ENCODE assay signal across 15 mouse cellular contexts in the genomic region with DNA sequence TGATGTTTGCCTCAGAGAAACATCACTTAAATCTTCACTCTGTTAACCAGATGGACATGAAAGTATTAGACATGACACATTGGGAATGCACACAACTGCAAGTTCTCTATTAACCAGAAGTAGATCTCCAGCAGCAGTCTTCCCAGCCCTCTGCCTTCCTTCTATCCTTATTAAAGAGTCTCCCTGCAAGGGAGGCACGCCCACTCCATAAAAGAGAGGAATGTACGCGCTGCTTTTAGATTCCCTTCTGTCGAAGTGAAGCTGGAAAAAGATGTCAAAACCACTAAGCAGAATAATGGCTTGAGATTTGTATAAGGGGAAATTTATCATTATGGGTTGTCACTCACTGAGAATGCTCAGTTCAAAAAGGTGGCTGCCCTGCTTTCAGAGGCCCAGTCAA. TPM values are rescaled to one million over a fixed set of nuclear protein-coding genes. Genes with fewer than 3 reads are reported as not detected.
DNase-seq lines count a peak whose midpoint lies in the region; TF ChIP-seq lines count a peak whose summit lies in the region.
"Had no signal": no experiment of that assay in that cellular context is flagged by ENCODE, and none has a peak within 500 bp of the region (broad histone marks: within the 10 kb centered on the region; RNA-seq: fewer than 3 reads in every experiment).

No protein-coding gene starts in this region.

- H3K27ac ChIP-seq in cortical plate, adult 2 months (ENCODE audit: insufficient read depth, low read length), result 0 out of 2 replicates have a peak overlapping the region, but pooled peaks have one; percentile 61
- H3K27ac ChIP-seq: embryonic facial prominence, embryonic 10.5 days; forebrain, embryonic 13.5 days; hindbrain, embryonic 15.5 days had no signal

- H3K4me3 ChIP-seq in cortical plate, adult 2 months (ENCODE audit: insufficient read depth, low read length), result no peak overlapping the region
- H3K4me3 ChIP-seq: embryonic facial prominence, embryonic 10.5 days; forebrain, embryonic 13.5 days; heart, embryonic 12.5 days; hindbrain, embryonic 15.5 days had no signal

- peak; percentile 14 for DNase-seq in heart, adult 11 months
- no peak for DNase-seq in heart, postnatal 4 days
- peak; percentile 37 for DNase-seq in retina, postnatal 1 day
- no peak for DNase-seq in retina, embryonic 14.5 days (ENCODE audit: low spot score)
- no peak for DNase-seq in lung, postnatal 14 days
- DNase-seq: adrenal gland, postnatal 14 days; cerebellum, adult 18-20 months; cerebellum, adult 9-11 months; cerebellum, postnatal 36 days; gastrocnemius, postnatal 14 days had no signal

- no peak for TF ChIP-seq POLR2A in cortical plate, adult 2 months (IDR thresholded peaks at IDR 0.05; ENCODE audit: extremely low read depth, insufficient read depth, low read length)

- TF ChIP-seq CTCF in cortical plate, adult 2 months (IDR thresholded peaks at IDR 0.05; ENCODE audit: extremely low read depth, insufficient read depth, low read length), result no peak

- peaks cover 14% of the 10 kb centered on the region for H3K4me1 ChIP-seq in cortical plate, adult 2 months (ENCODE audit: control insufficient read depth, insufficient read depth, low read length)
- H3K4me1 ChIP-seq: forebrain, embryonic 13.5 days; heart, embryonic 12.5 days; hindbrain, embryonic 15.5 days had no signal

RNA-seq across cellular contexts. Expression of a gene that starts 42.1 kb away (rescaled TPM):
- 100 to 1,000 TPM; 632 to 678 TPM for total RNA-seq in heart, postnatal 4 days (2021)
- polyA plus RNA-seq in cortical plate, adult 2 months (2012; rRNA removed), result 99.2 and 103 TPM in 2 replicates

RNA-seq across cellular contexts. Expression of a gene that starts 54.5 kb away (rescaled TPM):
- 10 to 100 TPM; 62.4 to 63.3 TPM for total RNA-seq in heart, postnatal 4 days (2021)
- polyA plus RNA-seq in cortical plate, adult 2 months (2012; rRNA removed), result 64.5 and 67.5 TPM in 2 replicates

Comparison
In these comparisons a context has a peak if more than half of its experiments do, and no peak if none do; other contexts are left out.
1. DNase-seq: peak in heart, adult 11 months (single experiment) and retina, postnatal 1 day (single experiment); none in heart, postnatal 4 days (single experiment), retina, embryonic 14.5 days (single experiment) and lung, postnatal 14 days (single experiment).